ENCODE assay signal across 8 mouse cellular contexts in genomic region chr17:28521920-28522319, GRCm38 (mm10). TPM values are rescaled to one million over a fixed set of nuclear protein-coding genes. Genes with fewer than 3 reads are reported as not detected.
DNase-seq lines count a peak whose midpoint lies in the region; ATAC-seq and TF ChIP-seq lines count a peak whose summit lies in the region.

No protein-coding gene starts in this region.

- TF ChIP-seq CTCF in spleen, adult 2 months (IDR thresholded peaks at IDR 0.05; ENCODE audit: extremely low read depth, insufficient read depth, insufficient read length, insufficient replicate concordance): no peak

- no peaks in the 10 kb centered on the region for H3K36me3 ChIP-seq in spleen, adult 2 months (ENCODE audit: control insufficient read depth, insufficient read depth, low read length)
- H3K36me3 ChIP-seq in limb, embryonic 10.5 days: no peaks in the 10 kb centered on the region; the same call in 1 of the 2 replicates
- H3K36me3 ChIP-seq in stomach, embryonic 15.5 days: no peaks in the 10 kb centered on the region

- no peak overlapping the region for H3K4me3 ChIP-seq in spleen, adult 2 months (ENCODE audit: extremely low read depth, insufficient read depth, insufficient read length)
- peak overlapping the region; percentile 72; the same call in 1 of the 2 replicates for H3K4me3 ChIP-seq in limb, embryonic 10.5 days
- H3K4me3 ChIP-seq in stomach, embryonic 15.5 days (replicated peaks): peak overlapping the region; percentile 62

- DNase-seq in gastrocnemius, adult 18-20 months (ENCODE audit: low spot score): peak; percentile 56
- DNase-seq in gastrocnemius, postnatal 25 days: no peak
- DNase-seq in spleen, adult 2 months (ENCODE audit: low read depth in 1 of 2, low spot score in 2 of 2): no peak
- no peak for DNase-seq in spleen, postnatal 14 days (ENCODE audit: low spot score in 2 of 2)
- DNase-seq in limb, embryonic 10.5 days (ENCODE audit: low spot score): no peak
- no peak for DNase-seq in ovary, postnatal 10 days (ENCODE audit: low spot score)
- DNase-seq in spleen, adult 18-20 months: no peak

- 76% methylated on average over 6 of the region's 6 CpGs for WGBS in spleen, adult 2 months
- WGBS in limb, embryonic 10.5 days: 37% methylated on average over 6 of the region's 6 CpGs
- WGBS in stomach, embryonic 15.5 days: 38% methylated on average over 6 of the region's 6 CpGs

- ATAC-seq in stomach, embryonic 15.5 days (ENCODE audit: insufficient read depth, low FRiP score, low read depth): no peak

- TF ChIP-seq POLR2A in spleen, adult 2 months (IDR thresholded peaks at IDR 0.05; ENCODE audit: low read depth, low read length): no peak

- no peaks in the 10 kb centered on the region for H3K27me3 ChIP-seq in spleen, adult 2 months (ENCODE audit: control insufficient read depth, insufficient read depth, low read length)
- peaks cover 60% of the 10 kb centered on the region for H3K27me3 ChIP-seq in limb, embryonic 10.5 days (ENCODE audit: low read depth, poor library complexity, severe bottlenecking)
- H3K27me3 ChIP-seq in stomach, embryonic 15.5 days (replicated peaks): no peaks in the 10 kb centered on the region

- no peaks in the 10 kb centered on the region for H3K9me3 ChIP-seq in limb, embryonic 10.5 days (replicated peaks)
- H3K9me3 ChIP-seq in stomach, embryonic 15.5 days: no peaks in the 10 kb centered on the region

- peaks cover 40% of the 10 kb centered on the region for H3K4me1 ChIP-seq in spleen, adult 2 months (ENCODE audit: control insufficient read depth, insufficient read depth, insufficient read length)
- peaks cover 44% of the 10 kb centered on the region for H3K4me1 ChIP-seq in limb, embryonic 10.5 days
- peaks cover 38% of the 10 kb centered on the region for H3K4me1 ChIP-seq in stomach, embryonic 15.5 days

- no peak overlapping the region for H3K9ac ChIP-seq in stomach, embryonic 15.5 days

- peak overlapping the region; percentile 96 for H3K4me2 ChIP-seq in stomach, embryonic 15.5 days

- 0 out of 2 replicates have a peak overlapping the region, but pooled peaks have one; percentile 26 for H3K27ac ChIP-seq in spleen, adult 2 months (ENCODE audit: insufficient read depth, low read length)
- peak overlapping the region; percentile 93; the same call in 1 of the 2 replicates for H3K27ac ChIP-seq in limb, embryonic 10.5 days
- H3K27ac ChIP-seq in stomach, embryonic 15.5 days: peak overlapping the region; percentile 18; the same call in 1 of the 2 replicates

RNA-seq across cellular contexts. Expression of gene Fkbp5, which starts 4.6 kb away (rescaled TPM):
- total RNA-seq in gastrocnemius, adult 18-20 months (2021): 10 to 100 TPM; 54.0 to 92.7 TPM
- 10 to 100 TPM; 61.0 to 63.6 TPM for total RNA-seq in gastrocnemius, postnatal 25 days (2021)
- polyA plus RNA-seq in spleen, adult 2 months (2012; rRNA removed): 26.1 and 29.7 TPM in 2 replicates
- 32.5 and 32.6 TPM in 2 replicates for polyA plus RNA-seq in limb, embryonic 10.5 days (2016; fragmentation: Nextera tagmentation; extraction: Ambion mirVana)
- polyA plus RNA-seq in stomach, embryonic 15.5 days (2015; fragmentation: Nextera tagmentation; extraction: Ambion mirVana): 24.1 and 24.6 TPM in 2 replicates

RNA-seq across cellular contexts. Expression of gene Armc12, which starts 8.7 kb away (rescaled TPM):
- not detected for total RNA-seq in gastrocnemius, adult 18-20 months (2021)
- not detected for total RNA-seq in gastrocnemius, postnatal 25 days (2021)
- 0.25 and 0.32 TPM in 2 replicates for polyA plus RNA-seq in spleen, adult 2 months (2012; rRNA removed)
- polyA plus RNA-seq in limb, embryonic 10.5 days (2016; fragmentation: Nextera tagmentation; extraction: Ambion mirVana): not detected in 2 replicates
- not detected in 2 replicates for polyA plus RNA-seq in stomach, embryonic 15.5 days (2015; fragmentation: Nextera tagmentation; extraction: Ambion mirVana)

RNA-seq across cellular contexts. Expression of gene Clpsl2, which starts 27.3 kb away (rescaled TPM):
- not detected for total RNA-seq in gastrocnemius, adult 18-20 months (2021)
- not detected for total RNA-seq in gastrocnemius, postnatal 25 days (2021)
- not detected in 2 replicates for polyA plus RNA-seq in spleen, adult 2 months (2012; rRNA removed)
- not detected in 2 replicates for polyA plus RNA-seq in limb, embryonic 10.5 days (2016; fragmentation: Nextera tagmentation; extraction: Ambion mirVana)
- not detected in 2 replicates for polyA plus RNA-seq in stomach, embryonic 15.5 days (2015; fragmentation: Nextera tagmentation; extraction: Ambion mirVana)

RNA-seq across cellular contexts. Expression of gene Clps, which starts 38.6 kb away (rescaled TPM):
- not detected for total RNA-seq in gastrocnemius, adult 18-20 months (2021)
- not detected for total RNA-seq in gastrocnemius, postnatal 25 days (2021)
- 8,275 and 8,966 TPM in 2 replicates for polyA plus RNA-seq in spleen, adult 2 months (2012; rRNA removed)
- not detected in 2 replicates for polyA plus RNA-seq in limb, embryonic 10.5 days (2016; fragmentation: Nextera tagmentation; extraction: Ambion mirVana)
- polyA plus RNA-seq in stomach, embryonic 15.5 days (2015; fragmentation: Nextera tagmentation; extraction: Ambion mirVana): 3,221 and 3,572 TPM in 2 replicates

RNA-seq across cellular contexts. Expression of gene Lhfpl5, which starts 53.5 kb away (rescaled TPM):
- not detected for total RNA-seq in gastrocnemius, adult 18-20 months (2021)
- total RNA-seq in gastrocnemius, postnatal 25 days (2021): not detected
- polyA plus RNA-seq in spleen, adult 2 months (2012; rRNA removed): not detected in 2 replicates
- 0.39 and 0.55 TPM in 2 replicates for polyA plus RNA-seq in limb, embryonic 10.5 days (2016; fragmentation: Nextera tagmentation; extraction: Ambion mirVana)
- 0.85 and 1.0 TPM in 2 replicates for polyA plus RNA-seq in stomach, embryonic 15.5 days (2015; fragmentation: Nextera tagmentation; extraction: Ambion mirVana)

Comparison
In these comparisons a context has a peak if more than half of its experiments do, and no peak if none do; other contexts are left out.
1. H3K27ac ChIP-seq: peak in every context shown above with its lines; median percentile 93 in limb, embryonic 10.5 days; 26 in spleen, adult 2 months; 18 in stomach, embryonic 15.5 days.